Comparison of ENCODE assay signal across 12 mouse cellular contexts in the genomic region with DNA sequence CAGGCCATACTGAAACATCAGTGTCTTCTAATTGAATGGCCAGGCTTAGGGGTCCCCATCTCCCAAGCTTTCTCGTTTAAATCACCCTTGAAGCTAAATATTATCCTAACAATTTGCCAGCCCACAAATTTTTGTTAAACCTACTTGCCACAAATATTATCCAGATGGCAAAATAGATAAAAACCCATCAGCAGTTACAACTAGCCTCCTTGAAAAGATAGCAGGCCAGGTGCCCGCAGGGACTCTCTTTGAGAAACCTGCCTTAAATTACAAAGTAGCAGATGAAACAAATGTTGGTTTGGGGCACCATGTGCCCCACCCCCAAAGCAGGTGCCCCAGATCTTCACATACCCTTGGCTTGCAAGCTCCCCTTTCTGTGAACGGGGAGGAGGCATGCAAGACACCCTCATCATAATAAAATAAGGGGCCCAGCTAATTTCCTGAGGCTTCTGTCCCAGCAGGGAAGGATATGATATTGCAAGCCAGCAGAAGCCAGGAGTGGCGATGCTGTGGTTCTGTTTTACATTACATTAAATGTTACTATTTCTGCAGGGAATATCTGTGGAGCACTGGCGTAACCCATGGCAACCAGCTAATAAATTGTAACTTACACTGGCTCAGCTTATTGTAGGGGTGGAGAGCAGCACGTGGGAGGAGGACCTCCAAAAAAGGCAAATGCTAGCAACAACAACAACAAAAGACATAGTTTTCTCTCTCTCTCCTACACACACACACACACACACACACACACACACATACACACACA. TPM values are rescaled to one million over a fixed set of nuclear protein-coding genes. Genes with fewer than 3 reads are reported as not detected.
DNase-seq lines count a peak whose midpoint lies in the region; ATAC-seq lines count a peak whose summit lies in the region.
"Had no signal": no experiment of that assay in that cellular context is flagged by ENCODE, and none has a peak within 500 bp of the region (broad histone marks: within the 10 kb centered on the region; RNA-seq: fewer than 3 reads in every experiment).

No protein-coding gene starts in this region.

- H3K27ac ChIP-seq in kidney, embryonic 14.5 days (ENCODE audit: low read depth, low read length) = no peak overlapping the region
- H3K27ac ChIP-seq in hindbrain, embryonic 16.5 days (ENCODE audit: low read depth, low read length) = peak overlapping the region; percentile 65
- peak overlapping the region; percentile 76 for H3K27ac ChIP-seq in midbrain, embryonic 14.5 days (replicated peaks; ENCODE audit: low read depth, low read length)

- peaks cover 3% of the 10 kb centered on the region; the same call in 1 of the 2 replicates for H3K9me3 ChIP-seq in kidney, embryonic 14.5 days (ENCODE audit: control insufficient read depth, low read length)
- H3K9me3 ChIP-seq in hindbrain, embryonic 16.5 days (ENCODE audit: control insufficient read depth, low read length) = no peaks in the 10 kb centered on the region
- no peaks in the 10 kb centered on the region for H3K9me3 ChIP-seq in midbrain, embryonic 14.5 days (ENCODE audit: control insufficient read depth, low read length)

- H3K4me3 ChIP-seq in kidney, embryonic 14.5 days (ENCODE audit: low read length) = no peak overlapping the region
- H3K4me3 ChIP-seq in hindbrain, embryonic 16.5 days (ENCODE audit: low read length) = no peak overlapping the region
- no peak overlapping the region for H3K4me3 ChIP-seq in midbrain, embryonic 14.5 days (replicated peaks; ENCODE audit: low read depth, low read length)
- H3K4me3 ChIP-seq: megakaryocyte, embryonic 14.5 days had no signal

- DNase-seq in kidney, adult 11 months = no peak
- peak; percentile 32 for DNase-seq in embryo, embryonic 11.5 days (ENCODE audit: low read depth, low spot score)
- DNase-seq in midbrain, embryonic 14.5 days = peak; percentile 82
- DNase-seq in heart, postnatal 10 days = no peak
- DNase-seq in frontal cortex, postnatal 14 days (ENCODE audit: low spot score in 2 of 2) = no peak
- DNase-seq: cerebellum, postnatal 36 days; spleen, adult 18-20 months had no signal

- ATAC-seq in kidney, embryonic 14.5 days (ENCODE audit: low FRiP score, low TSS enrichment) = peak; percentile 80; the same call in 1 of the 2 replicates
- ATAC-seq in hindbrain, embryonic 16.5 days = peak; percentile 87
- peak; percentile 85 for ATAC-seq in midbrain, embryonic 14.5 days (ENCODE audit: low FRiP score, low TSS enrichment)
- ATAC-seq in erythroid progenitor cell, adult 5-6 weeks (replicated peaks; ENCODE audit: low FRiP score, poor library complexity, severe bottlenecking) = no peak
- ATAC-seq: CD4-positive, CD25-positive, alpha-beta regulatory T cell, adult 4 months had no signal

- no peak overlapping the region for H3K4me2 ChIP-seq in kidney, embryonic 14.5 days (replicated peaks; ENCODE audit: low read depth, low read length)
- H3K4me2 ChIP-seq in hindbrain, embryonic 16.5 days (ENCODE audit: low read length) = peak overlapping the region; percentile 22; the same call in 1 of the 2 replicates
- no peak overlapping the region for H3K4me2 ChIP-seq in midbrain, embryonic 14.5 days (ENCODE audit: low read length)

- intact Hi-C loops in heart, postnatal 10 days (cut with DNase I) = no loop called here

- WGBS in kidney, embryonic 14.5 days = 28% methylated on average over 6 of the region's 6 CpGs
- 25% methylated on average over 6 of the region's 6 CpGs for WGBS in hindbrain, embryonic 16.5 days
- WGBS in midbrain, embryonic 14.5 days = 31% methylated on average over 6 of the region's 6 CpGs

- H3K36me3 ChIP-seq in kidney, embryonic 14.5 days (ENCODE audit: control insufficient read depth, insufficient read depth, low read length) = no peaks in the 10 kb centered on the region
- no peaks in the 10 kb centered on the region for H3K36me3 ChIP-seq in hindbrain, embryonic 16.5 days (ENCODE audit: control insufficient read depth, insufficient read depth, low read length)
- H3K36me3 ChIP-seq in midbrain, embryonic 14.5 days (ENCODE audit: control insufficient read depth, insufficient read depth, low read length) = no peaks in the 10 kb centered on the region

- no peak overlapping the region for H3K9ac ChIP-seq in kidney, embryonic 14.5 days (ENCODE audit: low read depth, low read length)
- H3K9ac ChIP-seq in hindbrain, embryonic 16.5 days (ENCODE audit: low read depth, low read length) = no peak overlapping the region
- H3K9ac ChIP-seq in midbrain, embryonic 14.5 days (replicated peaks; ENCODE audit: low read length) = no peak overlapping the region

- no peaks in the 10 kb centered on the region for H3K27me3 ChIP-seq in kidney, embryonic 14.5 days (ENCODE audit: control insufficient read depth, insufficient read depth, low read length)
- H3K27me3 ChIP-seq in hindbrain, embryonic 16.5 days (replicated peaks; ENCODE audit: control insufficient read depth, insufficient read depth, low read length) = no peaks in the 10 kb centered on the region
- H3K27me3 ChIP-seq in midbrain, embryonic 14.5 days (ENCODE audit: control insufficient read depth, insufficient read depth, low read length) = no peaks in the 10 kb centered on the region

- H3K4me1 ChIP-seq in kidney, embryonic 14.5 days (ENCODE audit: control insufficient read depth, insufficient read depth, low read length) = peaks cover 21% of the 10 kb centered on the region
- H3K4me1 ChIP-seq in hindbrain, embryonic 16.5 days (ENCODE audit: control insufficient read depth, insufficient read depth, low read depth, low read length) = peaks cover 22% of the 10 kb centered on the region
- H3K4me1 ChIP-seq in midbrain, embryonic 14.5 days (ENCODE audit: control insufficient read depth, insufficient read depth, low read length) = peaks cover 26% of the 10 kb centered on the region

RNA-seq across cellular contexts. Expression of gene Igsf3, which starts 27.2 kb away (rescaled TPM):
- polyA plus RNA-seq in kidney, embryonic 14.5 days (2014; fragmentation: Nextera tagmentation; extraction: Ambion mirVana) = 15.1 and 16.9 TPM in 2 replicates
- 79.0 and 82.0 TPM in 2 replicates for polyA plus RNA-seq in hindbrain, embryonic 16.5 days (2015; fragmentation: Nextera tagmentation; extraction: Ambion mirVana)
- 62.0 and 77.8 TPM in 2 replicates for polyA plus RNA-seq in midbrain, embryonic 14.5 days (2014; fragmentation: Nextera tagmentation; extraction: Ambion mirVana)
- 4.3 and 6.7 TPM in 2 replicates for total RNA-seq in erythroid progenitor cell, adult 5-6 weeks (2015; ENCODE audit: low replicate concordance)
- total RNA-seq in erythroid progenitor cell, adult 5-6 weeks (2017; ENCODE audit: low replicate concordance) = 2.6 and 7.1 TPM in 2 replicates
- total RNA-seq in heart, postnatal 10 days (2021) = 10 to 100 TPM; 21.6 to 24.9 TPM

Comparison
In these comparisons a context has a peak if more than half of its experiments do, and no peak if none do; other contexts are left out.
1. DNase-seq: peak in embryo, embryonic 11.5 days (single experiment) and midbrain, embryonic 14.5 days (single experiment); none in kidney, adult 11 months (single experiment), heart, postnatal 10 days (0 of 2) and frontal cortex, postnatal 14 days (0 of 2).